Mouse (Mus musculus) heart, adult 2 months (tissue): ENCODE measurements around the gene Limk1.

ENCODE experiments used
- CTCF ChIP-seq: fragments of 200-600 bp; IDR thresholded peaks from 2 replicates; pipeline ENCODE4 v1.8.1; 2022; ENCODE audit warnings: antibody characterized with exemption, mild to moderate bottlenecking, moderate library complexity
- POLR2A ChIP-seq: fragments of 200-500 bp; IDR thresholded peaks from 2 replicates; pipeline ENCODE4 v1.6.1; 2011; ENCODE audit warnings: mild to moderate bottlenecking, low read depth, low read length, control low read depth; ENCODE audit not compliant: insufficient read depth

- TF ChIP-seq POLR2A, result peak; percentile 52
- TF ChIP-seq CTCF, result peak; percentile 78
Observed at GRCm38 (mm10) chr5:134688718-134689284, 403 bp upstream of the Limk1 start.
